Mouse (Mus musculus) c-Kit-positive CD71-negative TER-119-negative erythroid progenitor cells, embryonic 14.5 days (primary cell): ENCODE measurements around the gene Car10.

Source experiments
- DNase-seq: peaks from one replicate; pipeline ENCODE4 v3.0.0-alpha.2; 2013; ENCODE audit warnings: low read depth

The Car10 gene

GRCm38 (mm10) chr11:93581326-93581725, 483.5 kb downstream of the Car10 start:
- no peak for DNase-seq

DNA sequence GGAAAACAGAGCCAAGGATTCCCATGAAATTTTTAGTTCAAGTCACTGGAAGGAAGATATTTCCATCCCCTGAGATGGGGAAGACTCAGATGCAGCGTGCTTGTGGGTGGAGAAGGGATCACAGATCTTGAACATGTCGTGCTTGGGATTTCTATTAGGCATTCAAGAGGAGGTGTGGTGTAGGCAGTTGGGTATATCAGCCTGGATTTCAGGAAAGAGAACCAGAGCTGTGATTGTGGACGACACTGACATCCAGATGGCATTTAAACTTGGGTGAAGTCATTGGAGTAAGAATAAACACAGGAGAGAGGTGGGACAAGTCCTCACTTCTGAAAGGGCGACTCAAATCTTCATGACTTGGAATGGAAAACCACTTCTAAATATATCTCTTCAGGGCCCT, 490.0 kb downstream of the Car10 start:
- DNase-seq = no peak

DNA sequence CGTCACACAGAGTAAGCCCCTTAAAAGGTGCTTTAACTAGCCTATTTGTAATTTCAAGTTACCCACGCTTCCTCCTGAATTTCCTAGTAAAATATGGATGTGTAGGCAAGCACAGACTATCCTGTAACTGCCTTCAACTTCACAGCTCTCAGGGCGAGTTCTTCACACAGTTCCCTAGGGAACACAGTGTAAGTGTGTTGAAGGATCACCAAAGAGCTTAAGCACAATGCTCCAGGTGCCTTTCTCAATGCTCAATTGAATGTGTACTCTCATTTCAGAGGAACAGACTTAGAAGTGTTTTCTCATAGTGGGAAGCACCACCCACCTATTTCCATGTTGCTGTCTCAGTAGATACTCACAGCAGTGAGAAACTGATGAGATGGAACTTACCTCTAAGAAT, 492.8 kb downstream of the Car10 start:
- DNase-seq = no peak

GRCm38 (mm10) chr11:93594033-93594432, 496.2 kb downstream of the Car10 start:
- DNase-seq = no peak

DNA sequence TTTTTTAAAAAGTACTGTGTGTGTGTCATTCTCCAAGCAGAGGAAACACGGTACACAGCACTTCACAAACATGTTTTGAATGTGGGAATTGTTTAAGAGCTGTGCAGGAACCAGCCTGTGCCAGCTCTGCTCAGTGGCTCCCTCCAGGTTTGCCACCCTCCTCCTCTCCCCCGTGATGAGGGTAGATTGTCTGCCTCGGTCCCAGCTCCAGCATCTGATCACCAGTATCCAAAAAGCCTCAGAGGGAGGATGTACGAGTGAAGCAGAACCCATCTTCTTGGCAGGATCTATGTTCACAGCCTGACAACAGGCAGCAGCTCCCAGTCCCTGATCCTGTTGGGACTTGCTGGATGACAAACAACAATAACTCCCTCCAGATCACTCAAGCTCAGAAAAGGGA, 500.3 kb downstream of the Car10 start:
- no peak for DNase-seq

DNA sequence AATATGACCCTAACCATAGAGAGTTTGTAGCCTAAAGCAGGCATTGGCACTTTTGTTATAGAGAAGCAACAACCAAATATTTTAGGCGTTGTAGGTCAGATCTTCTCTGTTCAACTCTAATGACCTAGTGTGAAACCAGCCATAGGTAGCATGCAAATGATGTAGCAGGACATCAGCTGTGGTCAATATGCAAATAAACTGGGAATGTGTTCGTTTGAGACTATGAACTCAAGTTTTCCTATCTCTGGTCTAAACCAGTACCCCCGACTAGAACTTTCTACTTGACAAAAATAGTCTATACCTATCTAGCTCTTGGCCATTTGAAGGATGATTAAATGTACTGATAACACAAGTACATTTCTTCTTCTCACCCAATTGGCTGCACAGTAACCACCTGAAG, 501.9 kb downstream of the Car10 start:
- DNase-seq = no peak

DNA sequence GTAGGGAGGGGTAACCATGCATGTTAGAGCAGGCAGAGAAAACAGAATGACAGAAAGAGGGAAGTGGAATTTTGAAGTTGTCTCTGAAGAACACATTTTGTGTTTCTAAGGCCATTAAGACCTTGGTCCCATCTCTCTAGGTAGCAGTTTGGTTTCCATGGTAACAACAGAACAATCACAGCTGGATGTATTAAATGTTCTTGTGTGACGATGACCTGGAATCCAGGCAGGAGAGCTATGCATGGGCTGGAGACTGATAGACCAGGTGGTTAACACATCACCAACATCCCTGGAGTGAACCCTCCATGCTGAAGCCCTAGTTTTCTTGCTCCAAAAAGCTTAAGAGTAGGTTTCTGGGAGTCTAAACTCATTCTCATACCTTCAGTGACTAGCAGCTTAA, 505.7 kb downstream of the Car10 start:
- no peak for DNase-seq

- no peak for DNase-seq
These were observed 509.3 kb downstream of the Car10 start for GRCm38 (mm10) chr11:93607111-93607510.

GRCm38 (mm10) chr11:93608716-93609115, 510.9 kb downstream of the Car10 start:
- DNase-seq = no peak

DNA sequence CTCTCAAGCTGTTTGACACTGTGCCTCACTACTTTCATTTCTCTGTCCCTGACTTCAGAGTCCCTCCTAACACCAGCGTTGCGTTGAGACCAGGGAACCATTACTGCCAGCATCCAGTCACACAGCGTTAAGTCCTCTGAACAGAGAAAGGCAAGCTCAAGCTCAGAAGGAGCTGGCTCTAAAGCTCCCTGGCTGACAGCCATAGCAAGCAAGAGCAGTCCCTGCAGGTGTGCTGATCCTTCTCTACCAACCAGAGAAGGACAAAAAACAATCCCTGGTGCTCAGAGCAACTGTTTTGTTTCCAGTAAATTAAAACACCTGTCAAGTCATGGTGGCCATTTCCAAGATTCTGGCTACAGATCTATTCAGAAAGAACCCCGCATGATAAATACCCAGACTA, 514.2 kb downstream of the Car10 start:
- DNase-seq = no peak

- no peak for DNase-seq
These were observed 517.0 kb downstream of the Car10 start for GRCm38 (mm10) chr11:93614851-93615250.

- DNase-seq = no peak
These were observed 525.8 kb downstream of the Car10 start for GRCm38 (mm10) chr11:93623605-93624004.

DNA sequence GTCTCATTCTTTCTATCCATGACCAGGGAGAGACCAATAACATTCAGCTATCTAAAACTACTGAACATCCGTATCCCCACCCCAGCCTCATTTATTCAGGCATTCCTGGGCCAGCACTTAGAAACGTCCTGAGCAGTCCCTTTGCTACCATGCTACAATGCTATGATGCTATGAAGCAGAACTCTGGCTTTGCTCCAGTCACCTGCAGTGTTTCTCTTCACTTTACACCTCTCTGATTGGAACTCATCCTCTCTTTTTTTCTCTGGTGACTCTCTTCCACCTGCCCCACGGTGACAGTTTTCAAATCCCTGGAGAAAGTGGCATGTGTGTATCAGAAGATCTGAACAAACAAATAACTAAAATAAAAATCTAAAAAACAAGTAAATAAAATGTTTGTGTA, 541.6 kb downstream of the Car10 start:
- no peak for DNase-seq

GRCm38 (mm10) chr11:93640954-93641353, 543.1 kb downstream of the Car10 start:
- DNase-seq = no peak

GRCm38 (mm10) chr11:93642331-93642730, 544.5 kb downstream of the Car10 start:
- no peak for DNase-seq

GRCm38 (mm10) chr11:93643006-93643405, 545.2 kb downstream of the Car10 start:
- DNase-seq = no peak

DNA sequence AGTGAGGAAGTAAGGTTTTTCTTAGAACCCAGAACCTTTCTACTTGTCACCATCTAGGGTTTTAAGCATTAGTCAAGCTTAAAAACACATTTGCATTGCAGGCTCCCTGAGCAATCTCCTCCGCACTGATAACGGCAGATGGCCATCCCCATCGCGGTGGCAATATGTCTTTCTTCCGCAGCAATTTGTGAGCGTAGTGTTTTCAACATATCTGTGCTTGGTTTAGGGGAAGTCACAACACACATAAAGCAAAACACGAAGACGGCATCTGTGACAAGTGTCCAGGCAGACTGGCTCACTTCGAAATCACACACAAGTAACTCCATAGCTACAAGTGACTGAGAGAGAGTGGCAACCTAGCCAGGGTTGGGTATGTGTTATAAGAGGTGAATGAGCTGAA, 545.6 kb downstream of the Car10 start:
- no peak for DNase-seq

DNA sequence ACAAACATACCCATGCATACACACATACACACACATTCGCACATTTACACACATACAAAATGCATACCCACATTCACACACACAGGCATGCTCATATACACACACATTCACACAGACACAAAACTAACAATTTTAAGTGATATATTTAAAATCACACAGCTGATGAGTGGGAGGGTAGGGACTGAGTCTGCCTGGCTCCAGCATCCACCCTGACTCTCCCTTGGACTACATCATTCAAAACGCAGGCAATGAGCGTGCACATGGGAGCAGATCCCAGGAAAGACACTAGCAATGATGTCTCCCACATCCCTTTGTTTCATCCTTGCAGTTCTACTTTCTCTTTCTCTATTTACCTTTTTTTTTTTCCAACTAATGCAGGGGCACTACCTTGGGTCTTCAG, 548.4 kb downstream of the Car10 start:
- DNase-seq = no peak
